Mouse (Mus musculus): Measurements from ENCODE around the gene Olfr374.
A peak's percentile ranks its signal among the peaks of the same experiment; 100 is the strongest.

The Olfr374 gene

GRCm38 (mm10) chr8:72135446-72136301, 28.8 kb downstream of the Olfr374 start:
- DNase-seq = peak; percentile 62 to 70

DNA sequence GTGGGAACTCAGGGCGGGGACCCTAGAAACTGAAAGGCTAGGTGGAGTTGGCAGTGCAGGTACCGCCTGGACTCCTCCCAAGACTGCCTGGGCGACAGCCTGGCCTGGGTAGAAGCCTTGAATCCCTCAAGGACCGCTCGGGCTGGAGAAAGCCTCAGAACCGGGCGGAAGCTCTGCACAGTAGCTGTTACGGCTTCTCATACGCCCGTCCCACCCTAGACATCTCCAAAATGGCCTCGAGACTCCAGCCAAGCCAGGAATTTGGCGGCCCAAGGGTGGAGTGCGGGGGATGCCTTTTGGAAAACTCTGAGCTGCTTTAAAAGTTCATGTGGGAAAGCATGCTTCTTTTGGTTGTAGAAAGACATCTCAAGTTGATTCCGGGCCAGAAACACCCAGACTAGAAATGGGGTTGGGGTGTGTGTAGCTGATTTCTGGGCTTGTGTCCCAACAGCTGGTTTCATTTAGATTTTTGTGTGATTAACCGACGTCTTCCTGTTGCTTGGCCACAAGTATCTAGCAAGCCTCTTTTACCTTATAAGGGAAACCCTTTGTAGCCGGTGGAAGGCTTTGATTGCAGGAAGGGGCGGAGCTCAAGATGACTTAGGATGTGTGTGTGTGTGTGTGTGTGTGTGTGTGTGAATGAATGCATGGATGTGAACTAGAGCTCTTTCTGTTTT, 29.6 kb downstream of the Olfr374 start:
- peak; percentile 72 to 80 for DNase-seq

DNA sequence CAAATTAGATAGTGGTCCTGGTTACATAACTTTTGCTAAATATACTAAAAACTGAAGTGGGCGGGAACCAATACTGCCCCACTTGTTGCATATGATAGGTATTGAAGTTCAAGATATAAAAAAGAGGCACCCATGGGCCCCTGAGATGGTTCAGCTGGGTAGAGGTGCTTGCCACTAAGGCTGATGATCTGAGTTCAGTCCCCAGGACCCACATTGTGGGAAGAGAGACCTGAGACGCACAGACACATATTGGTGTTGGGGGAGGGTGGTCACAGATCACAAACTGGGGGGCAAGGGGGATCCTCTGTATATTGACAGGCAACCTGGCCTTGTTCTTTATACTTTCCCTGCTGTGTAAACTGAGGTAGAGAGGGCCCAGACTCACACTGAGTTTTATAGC, 30.6 kb downstream of the Olfr374 start:
- no peak for DNase-seq

- DNase-seq = no peak
Measured at GRCm38 (mm10) chr8:72138456-72138855, 31.6 kb downstream of the Olfr374 start.

GRCm38 (mm10) chr8:72143256-72143824, 36.5 kb downstream of the Olfr374 start:
- DNase-seq = no peak

- DNase-seq = no peak
Measured at GRCm38 (mm10) chr8:72144345-72144975, 37.6 kb downstream of the Olfr374 start.

GRCm38 (mm10) chr8:72145511-72145910, 38.7 kb downstream of the Olfr374 start:
- no peak for DNase-seq

GRCm38 (mm10) chr8:72146056-72146455, 39.2 kb downstream of the Olfr374 start:
- DNase-seq = no peak

DNA sequence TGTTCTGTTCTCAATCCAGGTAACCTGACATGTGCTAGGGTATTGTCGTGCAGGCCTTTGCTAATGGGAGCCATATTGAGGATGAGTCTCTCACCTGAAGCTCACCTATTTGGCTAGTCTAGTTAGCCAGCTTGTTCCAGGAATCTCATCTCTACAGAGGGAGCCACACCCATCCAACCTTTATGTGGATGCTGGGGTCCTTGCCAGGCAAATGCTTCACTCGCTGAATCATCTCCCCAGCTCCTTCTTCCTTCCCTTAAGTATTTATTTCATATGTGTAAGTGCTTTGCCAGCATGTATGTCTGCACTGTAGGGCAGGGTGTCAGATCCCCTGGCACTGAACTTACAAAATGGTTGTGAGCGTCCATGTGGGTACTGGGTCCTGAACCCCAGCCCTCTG, 39.7 kb downstream of the Olfr374 start:
- no peak for DNase-seq

DNA sequence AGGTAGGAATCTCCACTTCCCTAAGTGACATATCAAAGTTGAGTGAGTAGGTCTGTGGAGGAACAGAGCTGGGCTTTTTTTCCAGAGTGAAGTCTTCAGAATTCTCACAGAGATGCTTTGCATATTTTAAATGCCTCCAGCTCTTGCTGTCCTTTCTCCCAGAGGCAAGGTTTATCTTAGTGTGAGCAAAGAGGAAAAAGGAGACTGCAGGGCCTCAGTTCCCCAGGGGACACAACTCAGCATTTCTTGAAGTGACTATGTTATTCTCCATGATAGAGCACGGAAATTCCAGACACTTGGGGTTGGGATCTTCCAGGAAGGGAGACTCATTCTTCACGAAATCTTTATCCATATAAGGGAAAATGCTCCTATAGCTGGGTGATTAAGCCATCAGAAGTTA, 40.4 kb downstream of the Olfr374 start:
- no peak for DNase-seq

- no peak for DNase-seq
Measured at GRCm38 (mm10) chr8:72149056-72149455, 42.2 kb downstream of the Olfr374 start.

DNA sequence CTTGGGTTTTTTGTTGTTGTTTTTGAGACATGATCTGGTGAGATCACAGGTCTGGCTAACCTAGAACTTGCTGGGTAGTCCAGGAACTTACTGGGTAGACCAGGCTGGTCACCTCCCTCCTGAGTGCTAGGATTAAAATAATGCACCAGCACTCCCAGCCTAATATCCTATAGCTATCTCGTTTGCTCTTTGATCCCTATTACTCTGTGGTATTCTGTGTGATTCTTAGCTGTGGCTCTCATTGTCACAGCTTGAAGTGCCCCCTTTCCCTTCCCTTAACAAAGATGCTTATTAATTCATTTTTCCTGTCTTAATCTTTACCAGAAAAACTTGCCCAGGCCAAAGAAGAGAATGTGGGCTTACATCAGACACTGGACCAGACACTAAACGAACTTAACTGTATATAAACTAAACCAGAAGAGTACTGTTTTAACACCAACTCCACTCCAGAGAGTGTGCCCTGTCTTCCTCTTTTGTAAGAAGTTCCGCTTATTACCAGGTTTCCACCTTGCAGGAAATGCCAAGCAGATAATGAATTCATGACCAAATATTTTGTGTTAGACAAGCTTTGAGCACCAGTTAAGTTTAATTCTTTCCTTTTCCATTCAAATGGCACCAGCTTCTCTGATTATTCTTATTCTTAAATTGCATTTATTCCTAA, 44.7 kb downstream of the Olfr374 start:
- DNase-seq = no peak

- no peak for DNase-seq
Measured at GRCm38 (mm10) chr8:72153382-72153781, 46.5 kb downstream of the Olfr374 start.

- no peak for DNase-seq
Measured at GRCm38 (mm10) chr8:72158096-72158495, 51.3 kb downstream of the Olfr374 start.

DNA sequence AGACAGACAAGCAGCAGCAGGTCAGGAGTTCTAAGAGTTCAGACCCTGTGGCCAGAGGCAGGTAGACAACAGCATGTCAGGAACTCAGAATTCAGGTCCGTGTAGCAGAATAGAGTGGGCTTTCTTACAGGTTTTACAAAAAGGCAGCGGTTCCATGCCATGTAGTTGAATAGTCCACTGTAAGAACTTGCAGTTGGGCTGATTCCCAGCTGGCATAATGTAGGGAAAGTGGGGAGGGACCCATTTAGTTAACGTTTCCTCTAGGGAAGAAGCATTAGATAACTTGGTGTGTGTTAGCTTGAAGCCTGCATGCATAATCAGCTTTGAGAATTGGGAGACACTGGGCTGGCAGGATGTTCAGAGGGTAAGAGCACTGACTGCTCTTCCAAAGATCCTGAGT, 51.9 kb downstream of the Olfr374 start:
- no peak for DNase-seq

DNA sequence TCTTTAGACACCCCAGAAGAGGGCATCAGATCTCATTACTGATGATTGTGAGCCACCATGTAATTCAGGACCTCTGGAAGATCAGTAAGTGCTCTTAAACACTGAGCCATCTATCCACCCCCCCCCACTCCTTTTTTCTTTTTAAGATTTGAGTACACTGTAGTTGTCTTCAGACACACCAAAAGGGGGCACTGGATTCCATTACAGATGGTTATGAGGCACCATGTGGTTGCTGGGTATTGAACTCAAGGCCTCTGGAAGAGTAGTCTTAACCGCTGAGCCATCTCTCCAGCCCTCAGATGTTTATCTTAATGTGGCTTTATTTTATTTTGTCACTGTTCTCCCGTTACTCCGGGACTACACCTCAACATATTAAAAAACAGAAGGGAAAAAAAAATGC, 53.2 kb downstream of the Olfr374 start:
- DNase-seq = peak; percentile 39 to 40

GRCm38 (mm10) chr8:72160707-72161697, 54.2 kb downstream of the Olfr374 start, which contains the start of gene Rab8a:
Gene Rab8a (plus strand): TSS chr8:72161200.
- DNase-seq = peak; percentile 99 to 100

DNA sequence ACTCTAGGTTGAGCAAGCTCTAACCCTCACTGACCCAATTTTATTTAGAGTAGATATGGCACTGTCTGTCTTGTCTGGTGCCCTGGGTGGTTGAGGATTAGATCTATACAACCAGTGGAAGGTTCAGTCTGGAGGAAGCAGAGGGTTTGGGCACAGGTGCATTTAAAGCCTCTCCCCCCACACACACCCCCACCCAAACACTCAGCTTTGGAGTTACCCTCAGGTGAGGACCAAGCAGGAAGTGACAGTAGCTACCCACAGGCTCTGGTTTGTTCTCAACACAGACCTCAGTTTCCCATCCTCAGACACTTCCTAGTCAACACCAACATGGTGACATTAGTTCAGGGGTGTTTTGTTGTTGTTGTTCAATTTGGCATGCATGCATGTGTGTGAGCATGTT, 56.0 kb downstream of the Olfr374 start:
- DNase-seq = no peak
